Mouse (Mus musculus) stomach, postnatal 0 days (tissue): ENCODE measurements around the gene Cpvl. TPM values are rescaled to one million over a fixed set of nuclear protein-coding genes. Genes with fewer than 3 reads are reported as not detected.

Experiments used
- ATAC-seq: fragments of 200-750 bp; cut with Nextera tagmentation; 2 replicates; pipeline ENCODE4 v1.8.0; 2017; ENCODE audit not compliant: low FRiP score, low TSS enrichment
- DNase-seq: peaks from one replicate; pipeline ENCODE4 v3.0.0-alpha.2; 2016; ENCODE audit warnings: low spot score
- H3K27ac ChIP-seq: fragments of 300-500 bp; sonication (generic); replicated peaks from 2 replicates; pipeline ENCODE4 v1.5.1; 2014; ENCODE audit warnings: mild to moderate bottlenecking, control low read depth
- H3K27me3 ChIP-seq: fragments of 300-500 bp; sonication (generic); 2 replicates; pipeline ENCODE4 v1.6.1; 2014; ENCODE audit warnings: low read length; ENCODE audit not compliant: control insufficient read depth, insufficient read depth
- H3K36me3 ChIP-seq: fragments of 300-500 bp; sonication (generic); 2 replicates; pipeline ENCODE4 v1.6.1; 2014; ENCODE audit warnings: low read length, mixed read lengths; ENCODE audit not compliant: control insufficient read depth, insufficient read depth
- H3K4me1 ChIP-seq: fragments of 300-500 bp; sonication (generic); replicated peaks from 2 replicates; pipeline ENCODE4 v1.6.1; 2014; ENCODE audit warnings: antibody characterized with exemption; ENCODE audit not compliant: control insufficient read depth, insufficient read depth
- H3K4me2 ChIP-seq: fragments of 300-500 bp; sonication (generic); replicated peaks from 2 replicates; pipeline ENCODE4 v1.6.1; 2014; ENCODE audit warnings: low read depth, mild to moderate bottlenecking, control low read depth, moderate library complexity
- H3K4me3 ChIP-seq: fragments of 300-500 bp; sonication (generic); 2 replicates; pipeline ENCODE4 v1.5.1; 2014; ENCODE audit warnings: low read depth, low read length, control low read depth
- H3K9ac ChIP-seq: fragments of 300-500 bp; sonication (generic); 2 replicates; pipeline ENCODE4 v1.6.1; 2014; ENCODE audit warnings: mild to moderate bottlenecking, low read length, control low read depth, mixed read lengths
- H3K9me3 ChIP-seq: fragments of 300-500 bp; sonication (generic); 2 replicates; pipeline ENCODE4 v1.6.1; 2016; ENCODE audit warnings: low read length; ENCODE audit not compliant: control insufficient read depth
- CTCF ChIP-seq: IDR thresholded peaks from 2 replicates; pipeline ENCODE4 v1.5.1; 2016; ENCODE audit warnings: antibody characterized with exemption, low read depth, mild to moderate bottlenecking, moderate library complexity
- EP300 ChIP-seq: optimal IDR thresholded peaks from 2 replicates; pipeline ENCODE3; 2016; ENCODE audit warnings: antibody characterized with exemption
- WGBS: fragments of 180-500 bp; shearing (Covaris S2); extraction: QIAGEN DNeasy Blood & Tissue Kit; methylation state at CpG from one replicate; pipeline ENCODE4 v1.1.7; 2014; 5-methylcytosine and 5-hydroxymethylcytosine counted together
- polyA plus RNA-seq: library from polyadenylated mRNA; unstranded; fragments of >200 nt; fragmentation: Nextera tagmentation; extraction: Ambion mirVana; gene quantifications from 2 replicates; pipeline ENCODE4 v1.2.1, GENCODE M21; 2015

The Cpvl gene
- polyA plus RNA-seq, 1 experiment from 2014 or later, result 0.06 TPM

GRCm38 (mm10) chr6:53879567-53879966, 98.9 kb downstream of the Cpvl start:
- no peak overlapping the region for H3K4me2 ChIP-seq
- 76% methylated on average over 8 of the region's 8 CpGs for WGBS
- peak overlapping the region; percentile 9; the same call in 1 of the 2 replicates for H3K27ac ChIP-seq
- H3K9me3 ChIP-seq, result no peaks in the 10 kb centered on the region
- no peaks in the 10 kb centered on the region for H3K4me1 ChIP-seq
- no peaks in the 10 kb centered on the region for H3K27me3 ChIP-seq
- H3K9ac ChIP-seq, result no peak overlapping the region
- ATAC-seq (no peak), DNase-seq (no peak)
- no peaks in the 10 kb centered on the region for H3K36me3 ChIP-seq
- no peak overlapping the region for H3K4me3 ChIP-seq
- no peak for TF ChIP-seq EP300
- TF ChIP-seq CTCF, result no peak

- no peaks in the 10 kb centered on the region for H3K9me3 ChIP-seq
- H3K4me3 ChIP-seq, result no peak overlapping the region
- H3K27ac ChIP-seq, result no peak overlapping the region
- no peaks in the 10 kb centered on the region for H3K36me3 ChIP-seq
- H3K27me3 ChIP-seq, result no peaks in the 10 kb centered on the region
- 85% methylated on average over 9 of the region's 9 CpGs for WGBS
- TF ChIP-seq EP300 (no peak), CTCF (no peak)
- no peak for ATAC-seq
- no peak overlapping the region for H3K9ac ChIP-seq
- DNase-seq, result no peak
- no peak overlapping the region for H3K4me2 ChIP-seq
- no peaks in the 10 kb centered on the region for H3K4me1 ChIP-seq
These were observed 103.5 kb downstream of the Cpvl start for GRCm38 (mm10) chr6:53874881-53875429.

- TF ChIP-seq CTCF, result peak; percentile 67
- no peak for TF ChIP-seq EP300
- ATAC-seq (no peak), DNase-seq (no peak)
- Histone ChIP-seq H3K9ac (no peak overlapping the region), H3K4me3 (no peak overlapping the region), H3K9me3 (no peaks in the 10 kb centered on the region), H3K27ac (no peak overlapping the region), H3K36me3 (no peaks in the 10 kb centered on the region), H3K27me3 (no peaks in the 10 kb centered on the region), H3K4me1 (no peaks in the 10 kb centered on the region), H3K4me2 (no peak overlapping the region)
- WGBS, result 88% methylated on average over 6 of the region's 6 CpGs
These were observed 106.6 kb downstream of the Cpvl start for GRCm38 (mm10) chr6:53871903-53872302.

- H3K36me3 ChIP-seq, result no peaks in the 10 kb centered on the region
- ATAC-seq, result no peak
- no peak for DNase-seq
- no peak overlapping the region for H3K4me2 ChIP-seq
- WGBS, result 49% methylated on average over 2 of the region's 2 CpGs
- TF ChIP-seq CTCF (no peak), EP300 (no peak)
- no peaks in the 10 kb centered on the region for H3K4me1 ChIP-seq
- no peaks in the 10 kb centered on the region for H3K9me3 ChIP-seq
- no peak overlapping the region for H3K27ac ChIP-seq
- no peaks in the 10 kb centered on the region for H3K27me3 ChIP-seq
- H3K4me3 ChIP-seq, result no peak overlapping the region
- no peak overlapping the region for H3K9ac ChIP-seq
These were observed 115.5 kb downstream of the Cpvl start for GRCm38 (mm10) chr6:53863011-53863410.

- no peaks in the 10 kb centered on the region for H3K27me3 ChIP-seq
- no peaks in the 10 kb centered on the region for H3K36me3 ChIP-seq
- DNase-seq, result no peak
- H3K4me3 ChIP-seq, result no peak overlapping the region
- H3K27ac ChIP-seq, result no peak overlapping the region
- H3K9ac ChIP-seq, result no peak overlapping the region
- TF ChIP-seq CTCF (no peak), EP300 (no peak)
- WGBS, result 36% methylated on average over 1 of the region's 1 CpGs
- no peak for ATAC-seq
- H3K9me3 ChIP-seq, result no peaks in the 10 kb centered on the region
- no peaks in the 10 kb centered on the region for H3K4me1 ChIP-seq
- H3K4me2 ChIP-seq, result no peak overlapping the region
These were observed 119.4 kb downstream of the Cpvl start for GRCm38 (mm10) chr6:53859106-53859505.

- DNase-seq (no peak), ATAC-seq (no peak)
- H3K4me3 ChIP-seq, result no peak overlapping the region
- no peak overlapping the region for H3K27ac ChIP-seq
- no peaks in the 10 kb centered on the region for H3K4me1 ChIP-seq
- H3K36me3 ChIP-seq, result no peaks in the 10 kb centered on the region
- 52% methylated on average over 7 of the region's 7 CpGs for WGBS
- H3K9me3 ChIP-seq, result no peaks in the 10 kb centered on the region
- no peaks in the 10 kb centered on the region for H3K27me3 ChIP-seq
- no peak overlapping the region for H3K4me2 ChIP-seq
- TF ChIP-seq CTCF (no peak), EP300 (no peak)
- no peak overlapping the region for H3K9ac ChIP-seq
These were observed 120.6 kb downstream of the Cpvl start for GRCm38 (mm10) chr6:53857822-53858221.
